Mouse (Mus musculus): ENCODE measurements around the gene Vegfb. TPM values are rescaled to one million over a fixed set of nuclear protein-coding genes. Genes with fewer than 3 reads are reported as not detected.

Gene Vegfb
- polyA plus RNA-seq, 1 experiment from 2014 or later, result 44.6 TPM

DNA sequence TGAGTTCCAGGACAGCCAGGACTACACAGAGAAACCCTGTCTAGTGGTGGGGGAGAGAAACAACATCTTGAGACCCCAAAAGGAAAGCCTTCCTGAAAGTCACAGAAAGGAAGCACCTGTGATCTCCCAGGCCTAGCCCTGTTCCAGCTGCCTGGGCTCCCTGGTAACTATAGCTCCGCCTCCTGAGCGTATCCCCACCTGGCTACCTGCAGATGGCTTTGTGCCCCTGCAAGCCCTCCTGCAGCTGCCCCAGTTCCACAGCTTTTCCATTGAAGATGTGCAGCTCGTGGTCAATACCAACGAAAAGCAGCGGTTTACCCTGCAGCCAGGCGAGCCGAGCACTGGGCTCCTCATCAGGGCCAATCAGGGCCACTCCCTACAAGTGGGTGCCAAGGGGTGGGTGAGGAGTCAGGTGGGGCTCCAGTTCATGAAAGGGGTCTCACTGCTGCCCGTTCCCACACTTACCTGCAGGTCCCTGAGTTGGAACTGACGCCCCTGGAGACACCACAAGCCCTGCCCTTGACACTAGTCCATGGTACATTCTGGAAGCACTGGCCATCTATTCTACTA is 10.4 kb upstream of the Vegfb start:
- WGBS, result 83% methylated on average over 9 of the region's 9 CpGs
- peaks cover 21% of the 10 kb centered on the region for H3K36me3 ChIP-seq (ENCODE audit: insufficient read depth)
- no peak overlapping the region for H3K4me2 ChIP-seq
- H3K27me3 ChIP-seq (ENCODE audit: insufficient read depth, low read length), result no peaks in the 10 kb centered on the region
- no peak for TF ChIP-seq CTCF (IDR thresholded peaks at IDR 0.05; ENCODE audit: low read depth)
- H3K27ac ChIP-seq (ENCODE audit: low read depth), result no peak overlapping the region
- no peak for DNase-seq
- no peak overlapping the region for H3K4me3 ChIP-seq (ENCODE audit: low read depth, low read length)
- H3K9me3 ChIP-seq (ENCODE audit: low read depth, low read length), result no peaks in the 10 kb centered on the region
- peaks cover 17% of the 10 kb centered on the region for H3K4me1 ChIP-seq (ENCODE audit: insufficient read depth)
- H3K9ac ChIP-seq, result no peak overlapping the region
- no peak for ATAC-seq (ENCODE audit: insufficient read depth)

DNA sequence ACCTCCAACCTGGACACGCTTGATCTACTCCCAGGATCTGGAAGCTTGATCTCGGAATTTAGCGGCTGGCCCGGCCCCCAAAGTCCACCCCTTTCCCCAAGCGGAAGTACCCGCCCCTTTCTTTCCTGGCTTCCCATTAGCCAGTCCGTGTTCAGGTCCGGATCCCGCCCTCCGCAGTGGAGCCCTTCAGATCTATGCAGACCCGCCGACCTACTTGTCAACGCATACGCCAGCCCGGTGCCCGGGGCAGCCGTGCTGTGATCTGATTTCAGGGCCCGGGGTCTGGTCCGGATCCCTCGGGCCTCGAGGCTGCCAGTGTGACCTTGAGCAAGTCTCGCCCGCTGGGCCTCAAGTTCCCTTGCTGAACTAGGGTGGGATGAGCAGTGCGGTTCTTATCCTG is 8.6 kb upstream of the Vegfb start, which contains the start of the genes Nudt22 and Trpt1:
Gene Nudt22, minus strand, starts transcription at position 112 of the 400 bp plus-strand sequence.
Gene Trpt1, plus strand, starts transcription at position 126 of the 400 bp plus-strand sequence.
- no peak for TF ChIP-seq CTCF (IDR thresholded peaks at IDR 0.05; ENCODE audit: low read depth)
- Histone ChIP-seq H3K36me3 (ENCODE audit: insufficient read depth) (peaks cover 21% of the 10 kb centered on the region), H3K9ac (peak within 1 kb of the TSS; percentile 68), H3K4me3 (ENCODE audit: low read depth, low read length) (peak within 1 kb of the TSS; percentile 55), H3K4me1 (ENCODE audit: insufficient read depth) (peaks cover 18% of the 10 kb centered on the region), H3K4me2 (peak within 1 kb of the TSS; percentile 92), H3K27me3 (ENCODE audit: insufficient read depth, low read length) (0 out of 2 replicates have a peak, but pooled peaks cover 2% of the 10 kb centered on the region), H3K27ac (ENCODE audit: low read depth) (peak within 1 kb of the TSS; percentile 61), H3K9me3 (ENCODE audit: low read depth, low read length) (no peaks in the 10 kb centered on the region)
- WGBS, result 1% methylated on average over 24 of the region's 24 CpGs
- DNase-seq (peak; percentile 94), ATAC-seq (ENCODE audit: insufficient read depth) (peak; percentile 81)

DNA sequence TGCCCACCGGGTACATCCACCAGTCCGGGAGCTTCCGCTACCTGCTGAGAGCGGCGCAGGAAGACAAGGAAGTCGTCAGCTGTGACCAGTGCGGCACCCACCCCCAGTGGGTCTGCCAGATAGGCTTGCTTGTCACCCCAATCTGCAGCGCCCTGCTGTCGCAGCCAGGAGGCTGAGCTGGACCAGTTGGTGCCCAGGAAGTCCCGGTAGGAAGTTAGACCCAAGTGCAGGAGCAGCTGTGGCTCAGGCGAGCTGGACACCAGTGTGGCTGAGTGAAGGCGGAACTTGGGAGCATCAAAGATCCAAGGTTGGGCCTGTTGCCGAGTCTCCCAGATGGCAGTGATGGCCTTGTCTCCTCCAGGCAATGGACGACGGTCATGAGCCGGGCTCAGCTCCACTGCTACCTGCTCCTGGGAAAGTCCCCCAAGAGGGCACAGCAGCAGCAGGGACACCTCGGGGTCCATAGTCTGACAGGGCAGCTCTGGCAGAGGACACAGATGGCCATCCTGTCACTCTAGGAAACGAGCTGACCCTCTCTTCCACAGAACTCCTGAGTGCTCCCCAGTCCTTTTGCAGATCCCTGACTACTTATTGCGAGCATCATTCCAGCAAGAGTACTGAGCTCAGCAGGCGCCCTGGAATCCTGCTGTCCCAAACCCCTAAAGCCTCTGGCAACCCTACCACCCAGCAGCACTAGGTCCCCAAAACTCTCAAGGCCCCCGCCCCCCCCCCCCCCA is 8.0 kb upstream of the Vegfb start:
- no peak for DNase-seq
- Histone ChIP-seq H3K9ac (peak overlapping the region; percentile 68), H3K4me1 (ENCODE audit: insufficient read depth) (peaks cover 18% of the 10 kb centered on the region), H3K9me3 (ENCODE audit: low read depth, low read length) (no peaks in the 10 kb centered on the region), H3K4me3 (ENCODE audit: low read depth, low read length) (peak overlapping the region; percentile 55), H3K27ac (ENCODE audit: low read depth) (no peak overlapping the region), H3K36me3 (ENCODE audit: insufficient read depth) (peaks cover 20% of the 10 kb centered on the region), H3K4me2 (peak overlapping the region; percentile 92), H3K27me3 (ENCODE audit: insufficient read depth, low read length) (0 out of 2 replicates have a peak, but pooled peaks cover 2% of the 10 kb centered on the region)
- no peak for ATAC-seq (ENCODE audit: insufficient read depth)
- TF ChIP-seq CTCF (IDR thresholded peaks at IDR 0.05; ENCODE audit: low read depth), result no peak
- 39% methylated on average over 20 of the region's 21 CpGs for whole genome bisulfite sequencing

GRCm38 (mm10) chr19:6994489-6994888 is 7.0 kb upstream of the Vegfb start:
- DNase-seq, result no peak
- no peak overlapping the region for H3K4me3 ChIP-seq (ENCODE audit: low read depth, low read length)
- peak overlapping the region; percentile 92; the same call in 1 of the 2 replicates for H3K4me2 ChIP-seq
- H3K36me3 ChIP-seq (ENCODE audit: insufficient read depth), result peaks cover 11% of the 10 kb centered on the region
- H3K27ac ChIP-seq (ENCODE audit: low read depth), result no peak overlapping the region
- H3K9me3 ChIP-seq (ENCODE audit: low read depth, low read length), result no peaks in the 10 kb centered on the region
- WGBS, result 77% methylated on average over 8 of the region's 8 CpGs
- H3K4me1 ChIP-seq (ENCODE audit: insufficient read depth), result peaks cover 18% of the 10 kb centered on the region
- 0 out of 2 replicates have a peak, but pooled peaks cover 2% of the 10 kb centered on the region for H3K27me3 ChIP-seq (ENCODE audit: insufficient read depth, low read length)
- no peak for TF ChIP-seq CTCF (IDR thresholded peaks at IDR 0.05; ENCODE audit: low read depth)
- ATAC-seq (ENCODE audit: insufficient read depth), result no peak
- H3K9ac ChIP-seq, result no peak overlapping the region

GRCm38 (mm10) chr19:6994002-6994401 is 6.6 kb upstream of the Vegfb start:
- Histone ChIP-seq H3K9me3 (ENCODE audit: low read depth, low read length) (no peaks in the 10 kb centered on the region), H3K9ac (no peak overlapping the region), H3K4me1 (ENCODE audit: insufficient read depth) (peaks cover 18% of the 10 kb centered on the region), H3K4me3 (ENCODE audit: low read depth, low read length) (no peak overlapping the region), H3K27ac (ENCODE audit: low read depth) (no peak overlapping the region), H3K27me3 (ENCODE audit: insufficient read depth, low read length) (0 out of 2 replicates have a peak, but pooled peaks cover 2% of the 10 kb centered on the region), H3K4me2 (no peak overlapping the region), H3K36me3 (ENCODE audit: insufficient read depth) (peaks cover 6% of the 10 kb centered on the region)
- no peak for TF ChIP-seq CTCF (IDR thresholded peaks at IDR 0.05; ENCODE audit: low read depth)
- ATAC-seq (ENCODE audit: insufficient read depth), result no peak
- no peak for DNase-seq
- 65% methylated on average over 8 of the region's 8 CpGs for WGBS

DNA sequence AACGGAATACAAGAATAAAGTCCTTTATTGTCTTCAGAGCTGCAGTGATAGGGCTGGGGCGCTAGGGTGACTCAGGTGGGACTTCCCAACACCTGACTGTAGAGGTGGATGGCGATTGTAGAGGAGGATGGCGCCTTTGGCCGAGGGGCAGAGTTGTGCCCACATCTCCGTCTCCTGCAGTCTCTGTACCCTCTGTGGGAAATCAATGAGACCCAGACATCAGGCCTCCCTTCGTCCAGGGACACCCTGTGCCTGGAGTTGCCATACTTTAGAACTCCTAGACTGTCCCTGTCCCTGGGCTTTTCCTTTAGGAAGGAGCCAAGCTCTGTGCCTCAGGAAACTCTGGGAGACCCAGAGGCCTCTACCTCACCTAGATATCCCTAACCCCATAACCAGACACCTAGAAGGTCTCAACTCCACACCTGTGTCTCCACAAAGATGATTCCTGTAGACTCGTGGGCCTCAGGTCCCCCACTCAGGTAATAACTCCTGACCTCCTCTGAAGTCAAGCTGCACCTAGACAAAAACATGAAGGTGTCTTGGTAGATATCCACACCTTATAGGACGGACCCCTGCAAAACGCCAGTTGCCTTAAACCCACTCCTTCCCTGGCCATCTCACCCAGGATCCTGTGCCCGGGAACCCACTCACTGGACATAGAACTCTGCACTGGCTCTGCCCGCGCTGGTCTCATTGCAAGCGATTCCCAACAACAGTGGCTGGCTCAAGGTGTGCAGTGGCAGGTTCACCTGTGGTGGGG is 5.7 kb upstream of the Vegfb start:
- Histone ChIP-seq H3K4me2 (peak overlapping the region; percentile 91), H3K4me3 (ENCODE audit: low read depth, low read length) (peak overlapping the region; percentile 58), H3K9ac (peak overlapping the region; percentile 54), H3K27ac (ENCODE audit: low read depth) (peak overlapping the region; percentile 69; the same call in 1 of the 2 replicates), H3K36me3 (ENCODE audit: insufficient read depth) (no peaks in the 10 kb centered on the region), H3K27me3 (ENCODE audit: insufficient read depth, low read length) (0 out of 2 replicates have a peak, but pooled peaks cover 2% of the 10 kb centered on the region), H3K9me3 (ENCODE audit: low read depth, low read length) (no peaks in the 10 kb centered on the region), H3K4me1 (ENCODE audit: insufficient read depth) (peaks cover 18% of the 10 kb centered on the region)
- ATAC-seq (ENCODE audit: insufficient read depth) (no peak), DNase-seq (no peak)
- TF ChIP-seq CTCF (IDR thresholded peaks at IDR 0.05; ENCODE audit: low read depth), result peak; percentile 15; the same call in 1 of the 2 replicates
- WGBS, result 58% methylated on average over 14 of the region's 14 CpGs
